Mouse (Mus musculus) liver, embryonic 16.5 days (tissue): ENCODE data around the gene Crcp. TPM values are rescaled to one million over a fixed set of nuclear protein-coding genes. Genes with fewer than 3 reads are reported as not detected.
A peak's percentile ranks its signal among the peaks of the same experiment; 100 is the strongest.

ENCODE experiments used
- ATAC-seq: fragments of 200-750 bp; cut with Nextera tagmentation; 2 replicates; pipeline ENCODE4 v1.8.0; 2017; ENCODE audit warnings: low read depth, mild to moderate bottlenecking, moderate number of reproducible peaks, moderate library complexity
- H3K27ac ChIP-seq: fragments of 300-500 bp; sonication (generic); 2 replicates; pipeline ENCODE4 v1.5.1; 2014; ENCODE audit warnings: mild to moderate bottlenecking, low read length
- H3K27me3 ChIP-seq: fragments of 300-500 bp; sonication (generic); 2 replicates; pipeline ENCODE4 v1.6.1; 2014; ENCODE audit warnings: low read depth, low read length, mixed read lengths; ENCODE audit not compliant: control insufficient read depth, insufficient read depth
- H3K36me3 ChIP-seq: fragments of 300-500 bp; sonication (generic); 2 replicates; pipeline ENCODE4 v1.6.1; 2014; ENCODE audit warnings: mild to moderate bottlenecking; ENCODE audit not compliant: control insufficient read depth, insufficient read depth
- H3K4me1 ChIP-seq: fragments of 300-500 bp; sonication (generic); 2 replicates; pipeline ENCODE4 v1.6.1; 2014; ENCODE audit warnings: low read depth, low read length, mixed read lengths; ENCODE audit not compliant: control insufficient read depth
- H3K4me2 ChIP-seq: fragments of 300-500 bp; sonication (generic); 2 replicates; pipeline ENCODE4 v1.6.1; 2014; ENCODE audit warnings: low read depth, low read length, mixed read lengths
- H3K4me3 ChIP-seq: fragments of 300-500 bp; sonication (generic); 2 replicates; pipeline ENCODE4 v1.5.1; 2014; ENCODE audit warnings: low read depth, mild to moderate bottlenecking, low read length
- H3K9ac ChIP-seq: fragments of 300-500 bp; sonication (generic); 2 replicates; pipeline ENCODE4 v1.6.1; 2014; ENCODE audit warnings: low read depth, low read length
- H3K9me3 ChIP-seq: fragments of 300-500 bp; sonication (generic); replicated peaks from 2 replicates; pipeline ENCODE4 v1.6.1; 2016; ENCODE audit warnings: low read length; ENCODE audit not compliant: control insufficient read depth
- WGBS: fragments of 180-500 bp; shearing (Covaris S2); extraction: QIAGEN DNeasy Blood & Tissue Kit; methylation state at CpG from one replicate; pipeline ENCODE4 v1.1.7; 2014; ENCODE audit not compliant: insufficient replicate concordance; 5-methylcytosine and 5-hydroxymethylcytosine counted together
- polyA plus RNA-seq: library from polyadenylated mRNA; unstranded; fragments of >200 nt; fragmentation: Nextera tagmentation; extraction: Ambion mirVana; gene quantifications from 2 replicates; pipeline ENCODE4 v1.2.1, GENCODE M21; 2015

Gene Crcp
- polyA plus RNA-seq, 1 experiment from 2014 or later, result 17.8 TPM

GRCm38 (mm10) chr5:130001356-130001987 lies 27.6 kb upstream of the Crcp start:
- no peak for ATAC-seq
- H3K9ac ChIP-seq, result peak overlapping the region; percentile 77

GRCm38 (mm10) chr5:130002301-130003146 lies 26.6 kb upstream of the Crcp start, which contains the start of gene Gusb:
TSS of gene Gusb (minus strand) at chr5:130003049.
- under 1% methylated on average over 39 of the region's 39 CpGs for WGBS
- ATAC-seq, result peak; percentile 80
- Histone ChIP-seq H3K27me3 (no peaks in the 10 kb centered on the region), H3K9me3 (no peaks in the 10 kb centered on the region), H3K36me3 (no peaks in the 10 kb centered on the region), H3K4me3 (peak within 1 kb of the TSS; percentile 73), H3K4me2 (peak within 1 kb of the TSS; percentile 77), H3K4me1 (peaks cover 25% of the 10 kb centered on the region), H3K27ac (peak within 1 kb of the TSS; percentile 60), H3K9ac (peak within 1 kb of the TSS; percentile 77)

More at GRCm38 (mm10) chr5:130001356-130001987, 27.6 kb upstream of the Crcp start:
- Histone ChIP-seq H3K36me3 (no peaks in the 10 kb centered on the region), H3K27me3 (no peaks in the 10 kb centered on the region), H3K4me3 (peak overlapping the region; percentile 73), H3K4me2 (peak overlapping the region; percentile 77), H3K27ac (peak overlapping the region; percentile 53), H3K9me3 (no peaks in the 10 kb centered on the region), H3K4me1 (peaks cover 25% of the 10 kb centered on the region)
- WGBS, result 16% methylated on average over 5 of the region's 5 CpGs

GRCm38 (mm10) chr5:130003229-130003628 lies 25.9 kb upstream of the Crcp start:
- H3K4me2 ChIP-seq, result peak overlapping the region; percentile 77
- H3K9me3 ChIP-seq, result no peaks in the 10 kb centered on the region
- ATAC-seq, result no peak
- H3K9ac ChIP-seq, result peak overlapping the region; percentile 77
- 0 out of 2 replicates have a peak overlapping the region, but pooled peaks have one; percentile 37 for H3K27ac ChIP-seq
- no peaks in the 10 kb centered on the region for H3K27me3 ChIP-seq
- peak overlapping the region; percentile 73 for H3K4me3 ChIP-seq
- 34% methylated on average over 7 of the region's 7 CpGs for WGBS
- H3K36me3 ChIP-seq, result no peaks in the 10 kb centered on the region
- H3K4me1 ChIP-seq, result peaks cover 20% of the 10 kb centered on the region

- no peak overlapping the region for H3K27ac ChIP-seq
- H3K9me3 ChIP-seq, result peaks cover 8% of the 10 kb centered on the region
- no peak overlapping the region for H3K9ac ChIP-seq
- no peak overlapping the region for H3K4me3 ChIP-seq
- H3K4me2 ChIP-seq, result no peak overlapping the region
- peaks cover 12% of the 10 kb centered on the region for H3K36me3 ChIP-seq
- no peak for ATAC-seq
- peaks cover 8% of the 10 kb centered on the region for H3K4me1 ChIP-seq
- H3K27me3 ChIP-seq, result no peaks in the 10 kb centered on the region
- 46% methylated on average over 1 of the region's 1 CpGs for WGBS
These were observed 21.7 kb upstream of the Crcp start for GRCm38 (mm10) chr5:130007344-130007743.

GRCm38 (mm10) chr5:130008034-130008590 lies 21.0 kb upstream of the Crcp start:
- Histone ChIP-seq H3K4me3 (no peak overlapping the region), H3K9me3 (peaks cover 8% of the 10 kb centered on the region), H3K27me3 (no peaks in the 10 kb centered on the region), H3K36me3 (peaks cover 12% of the 10 kb centered on the region), H3K4me1 (peaks cover 3% of the 10 kb centered on the region), H3K4me2 (no peak overlapping the region), H3K27ac (no peak overlapping the region), H3K9ac (no peak overlapping the region)
- ATAC-seq, result no peak
- WGBS, result 65% methylated on average over 6 of the region's 6 CpGs

GRCm38 (mm10) chr5:130009784-130010183 lies 19.3 kb upstream of the Crcp start:
- 89% methylated on average over 4 of the region's 4 CpGs for WGBS

GRCm38 (mm10) chr5:130010961-130011360 lies 18.1 kb upstream of the Crcp start:
- H3K4me1 ChIP-seq, result no peaks in the 10 kb centered on the region
- H3K9me3 ChIP-seq, result peaks cover 8% of the 10 kb centered on the region
- no peak overlapping the region for H3K27ac ChIP-seq
- no peak overlapping the region for H3K4me2 ChIP-seq
- no peaks in the 10 kb centered on the region for H3K27me3 ChIP-seq
- WGBS, result 82% methylated on average over 5 of the region's 5 CpGs
- ATAC-seq, result no peak
- peaks cover 16% of the 10 kb centered on the region for H3K36me3 ChIP-seq
- no peak overlapping the region for H3K4me3 ChIP-seq
- H3K9ac ChIP-seq, result no peak overlapping the region

More at GRCm38 (mm10) chr5:130009784-130010183, 19.3 kb upstream of the Crcp start:
- peaks cover 12% of the 10 kb centered on the region for H3K36me3 ChIP-seq
- no peaks in the 10 kb centered on the region for H3K27me3 ChIP-seq
- peaks cover 8% of the 10 kb centered on the region for H3K9me3 ChIP-seq
- no peak overlapping the region for H3K27ac ChIP-seq
- no peak overlapping the region for H3K9ac ChIP-seq
- ATAC-seq, result no peak
- no peaks in the 10 kb centered on the region for H3K4me1 ChIP-seq
- no peak overlapping the region for H3K4me3 ChIP-seq
- H3K4me2 ChIP-seq, result no peak overlapping the region

- ATAC-seq, result no peak
- 94% methylated on average over 3 of the region's 3 CpGs for WGBS
These were observed 14.0 kb upstream of the Crcp start for GRCm38 (mm10) chr5:130015104-130015503.

More at GRCm38 (mm10) chr5:130015104-130015503, 14.0 kb upstream of the Crcp start:
- H3K9me3 ChIP-seq, result peaks cover 8% of the 10 kb centered on the region
- no peaks in the 10 kb centered on the region for H3K27me3 ChIP-seq
- no peak overlapping the region for H3K4me3 ChIP-seq
- H3K36me3 ChIP-seq, result peaks cover 20% of the 10 kb centered on the region
- no peak overlapping the region for H3K9ac ChIP-seq
- no peaks in the 10 kb centered on the region for H3K4me1 ChIP-seq
- H3K27ac ChIP-seq, result no peak overlapping the region
- no peak overlapping the region for H3K4me2 ChIP-seq
